Comparison of ENCODE assay signal across 11 mouse cellular contexts in the genomic region with DNA sequence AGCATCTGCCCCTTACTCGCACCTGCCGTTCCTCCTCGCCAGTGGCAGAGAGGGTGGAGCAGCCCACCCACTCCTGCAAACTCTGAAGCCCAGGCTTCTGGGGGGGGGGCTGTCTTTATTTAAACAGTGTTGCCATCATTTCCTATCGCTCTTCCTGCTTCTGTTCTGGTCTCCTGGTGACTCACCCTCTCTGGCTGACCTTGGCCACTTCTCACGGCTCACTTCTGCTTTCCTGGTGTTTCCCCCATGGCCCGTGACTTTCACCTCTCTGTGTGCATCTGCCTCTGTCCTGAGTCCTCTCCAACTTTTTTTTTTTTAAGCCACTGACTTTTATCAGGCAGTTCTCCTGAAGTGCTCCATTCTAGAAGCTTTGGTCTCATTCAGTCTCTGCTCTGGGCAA. TPM values are rescaled to one million over a fixed set of nuclear protein-coding genes. Genes with fewer than 3 reads are reported as not detected.
DNase-seq lines count a peak whose midpoint lies in the region; ATAC-seq and TF ChIP-seq lines count a peak whose summit lies in the region.
"Had no signal": no experiment of that assay in that cellular context is flagged by ENCODE, and none has a peak within 500 bp of the region (broad histone marks: within the 10 kb centered on the region; RNA-seq: fewer than 3 reads in every experiment).

No protein-coding gene starts in this region.

- WGBS in intestine, embryonic 15.5 days: 13% methylated on average over 6 of the region's 6 CpGs
- 8% methylated on average over 6 of the region's 6 CpGs for WGBS in intestine, postnatal 0 days
- WGBS in heart, embryonic 16.5 days: 21% methylated on average over 6 of the region's 6 CpGs
- WGBS in hindbrain, embryonic 14.5 days: 82% methylated on average over 6 of the region's 6 CpGs

- no peaks in the 10 kb centered on the region for H3K9me3 ChIP-seq in intestine, embryonic 15.5 days
- H3K9me3 ChIP-seq in intestine, postnatal 0 days (ENCODE audit: control insufficient read depth): no peaks in the 10 kb centered on the region
- H3K9me3 ChIP-seq in MEL (replicated peaks; ENCODE audit: insufficient read depth, low read length): no peaks in the 10 kb centered on the region
- H3K9me3 ChIP-seq in heart, embryonic 16.5 days (replicated peaks; ENCODE audit: control insufficient read depth, low read length): no peaks in the 10 kb centered on the region
- no peaks in the 10 kb centered on the region for H3K9me3 ChIP-seq in megakaryocyte, embryonic 14.5 days
- H3K9me3 ChIP-seq in hindbrain, embryonic 14.5 days (ENCODE audit: control insufficient read depth, low read length): no peaks in the 10 kb centered on the region
- H3K9me3 ChIP-seq: embryonic facial prominence, embryonic 12.5 days; liver, embryonic 13.5 days; neural tube, embryonic 12.5 days had no signal

- H3K9ac ChIP-seq in intestine, embryonic 15.5 days: no peak overlapping the region
- no peak overlapping the region for H3K9ac ChIP-seq in intestine, postnatal 0 days (ENCODE audit: low read depth, low read length)
- H3K9ac ChIP-seq in MEL (ENCODE audit: control insufficient read depth, low read depth, low read length, poor library complexity, severe bottlenecking): no peak overlapping the region
- H3K9ac ChIP-seq in heart, embryonic 16.5 days (ENCODE audit: low read length): no peak overlapping the region
- H3K9ac ChIP-seq in hindbrain, embryonic 14.5 days: no peak overlapping the region
- H3K9ac ChIP-seq: embryonic facial prominence, embryonic 12.5 days; liver, embryonic 13.5 days; neural tube, embryonic 12.5 days had no signal

- no peak overlapping the region for H3K27ac ChIP-seq in intestine, embryonic 15.5 days
- H3K27ac ChIP-seq in intestine, postnatal 0 days (ENCODE audit: low read depth, low read length): no peak overlapping the region
- H3K27ac ChIP-seq in MEL (ENCODE audit: control insufficient read depth, low read depth, low read length): no peak overlapping the region
- H3K27ac ChIP-seq in heart, embryonic 16.5 days (ENCODE audit: low read length): no peak overlapping the region
- no peak overlapping the region for H3K27ac ChIP-seq in hindbrain, embryonic 14.5 days
- H3K27ac ChIP-seq: embryonic facial prominence, embryonic 12.5 days; liver, embryonic 13.5 days; neural tube, embryonic 12.5 days had no signal

- TF ChIP-seq CTCF in intestine, postnatal 0 days (IDR thresholded peaks at IDR 0.05; ENCODE audit: low read depth): no peak
- no peak for TF ChIP-seq CTCF in MEL (IDR thresholded peaks at IDR 0.05 in 2 of 3, conservative IDR thresholded peaks at IDR 0.05 in 1 of 3; ENCODE audit: control insufficient read depth in 1 of 3, insufficient read depth in 1 of 3, low read depth in 2 of 3, low read length in 3 of 3, poor library complexity in 1 of 3, severe bottlenecking in 1 of 3)

- peak overlapping the region; percentile 30; the same call in 1 of the 2 replicates for H3K4me2 ChIP-seq in intestine, embryonic 15.5 days (replicated peaks)
- no peak overlapping the region for H3K4me2 ChIP-seq in intestine, postnatal 0 days (replicated peaks; ENCODE audit: low read depth)
- H3K4me2 ChIP-seq in heart, embryonic 16.5 days (ENCODE audit: low read depth, low read length): 0 out of 2 replicates have a peak overlapping the region, but pooled peaks have one; percentile 23
- no peak overlapping the region for H3K4me2 ChIP-seq in hindbrain, embryonic 14.5 days (replicated peaks)
- H3K4me2 ChIP-seq: embryonic facial prominence, embryonic 12.5 days; liver, embryonic 13.5 days; neural tube, embryonic 12.5 days had no signal

- DNase-seq in MEL (ENCODE audit: low read depth, low spot score) (peak; percentile 56), adipocyte (ENCODE audit: low spot score) (no peak)
- no peak for DNase-seq in hindbrain, embryonic 14.5 days (ENCODE audit: low spot score)
- DNase-seq in spleen, adult 18-20 months: no peak
- DNase-seq: liver, embryonic 13.5 days had no signal

- no peak for TF ChIP-seq RAD21 in MEL (IDR thresholded peaks at IDR 0.05; ENCODE audit: low read depth, low read length)

- TF ChIP-seq EP300 in MEL (IDR thresholded peaks at IDR 0.05; ENCODE audit: low read depth in 1 of 2, low read length in 2 of 2): peak in 1 of 2 experiments; percentile 20; a peak in 1 of 4 replicates

- peak; percentile 73 for ATAC-seq in intestine, embryonic 15.5 days
- no peak for ATAC-seq in intestine, postnatal 0 days
- no peak; the same call in 1 of the 2 replicates for ATAC-seq in heart, embryonic 16.5 days (replicated peaks; ENCODE audit: extremely low read depth, insufficient read depth, low FRiP score)
- ATAC-seq in hindbrain, embryonic 14.5 days (ENCODE audit: low FRiP score): no peak

- no peaks in the 10 kb centered on the region for H3K36me3 ChIP-seq in intestine, embryonic 15.5 days
- H3K36me3 ChIP-seq in intestine, postnatal 0 days (ENCODE audit: control insufficient read depth, insufficient read depth): no peaks in the 10 kb centered on the region
- peaks cover 0 to 4% of the 10 kb centered on the region in 2 experiments; a peak in 2 of 4 replicates for H3K36me3 ChIP-seq in MEL (ENCODE audit: control insufficient read depth in 1 of 2, insufficient read depth in 2 of 2, low read length in 2 of 2)
- H3K36me3 ChIP-seq in heart, embryonic 16.5 days (ENCODE audit: control insufficient read depth, insufficient read depth): no peaks in the 10 kb centered on the region
- H3K36me3 ChIP-seq in megakaryocyte, embryonic 14.5 days (replicated peaks; ENCODE audit: low read length): no peaks in the 10 kb centered on the region
- H3K36me3 ChIP-seq in hindbrain, embryonic 14.5 days (replicated peaks; ENCODE audit: control insufficient read depth, insufficient read depth): no peaks in the 10 kb centered on the region
- H3K36me3 ChIP-seq: embryonic facial prominence, embryonic 12.5 days; liver, embryonic 13.5 days; neural tube, embryonic 12.5 days had no signal

- peaks cover 3% of the 10 kb centered on the region; the same call in 1 of the 2 replicates for H3K4me1 ChIP-seq in intestine, embryonic 15.5 days (replicated peaks)
- H3K4me1 ChIP-seq in intestine, postnatal 0 days (replicated peaks; ENCODE audit: control insufficient read depth, insufficient read depth, low read length): no peaks in the 10 kb centered on the region
- peaks cover 0 to 8% of the 10 kb centered on the region in 2 experiments; a peak in 1 of 4 replicates for H3K4me1 ChIP-seq in MEL (ENCODE audit: control insufficient read depth in 1 of 2, insufficient read depth in 2 of 2, low read length in 2 of 2)
- peaks cover 4% of the 10 kb centered on the region for H3K4me1 ChIP-seq in heart, embryonic 16.5 days (ENCODE audit: control insufficient read depth, insufficient read depth, low read length)
- H3K4me1 ChIP-seq in megakaryocyte, embryonic 14.5 days: peaks cover 65% of the 10 kb centered on the region
- no peaks in the 10 kb centered on the region for H3K4me1 ChIP-seq in hindbrain, embryonic 14.5 days (replicated peaks; ENCODE audit: control insufficient read depth, insufficient read depth, low read length)
- H3K4me1 ChIP-seq: embryonic facial prominence, embryonic 12.5 days; liver, embryonic 13.5 days; neural tube, embryonic 12.5 days had no signal

- no peaks in the 10 kb centered on the region for H3K27me3 ChIP-seq in intestine, embryonic 15.5 days (replicated peaks)
- peaks cover 9% of the 10 kb centered on the region for H3K27me3 ChIP-seq in intestine, postnatal 0 days (replicated peaks; ENCODE audit: control insufficient read depth, insufficient read depth, low read length)
- peaks cover 3 to 6% of the 10 kb centered on the region in 2 experiments for H3K27me3 ChIP-seq in MEL (ENCODE audit: control insufficient read depth in 1 of 2, insufficient read depth in 2 of 2, low read length in 2 of 2)
- H3K27me3 ChIP-seq in heart, embryonic 16.5 days (ENCODE audit: control insufficient read depth, insufficient read depth, low read length): no peaks in the 10 kb centered on the region
- H3K27me3 ChIP-seq in megakaryocyte, embryonic 14.5 days (replicated peaks): peaks cover 5% of the 10 kb centered on the region
- 0 out of 2 replicates have a peak, but pooled peaks cover under 1% of the 10 kb centered on the region for H3K27me3 ChIP-seq in hindbrain, embryonic 14.5 days (ENCODE audit: control insufficient read depth, insufficient read depth, low read length)
- H3K27me3 ChIP-seq: embryonic facial prominence, embryonic 12.5 days; neural tube, embryonic 12.5 days had no signal

- no peaks in the 10 kb centered on the region for H3K79me2 ChIP-seq in MEL (ENCODE audit: control insufficient read depth, insufficient read depth, low read length, poor library complexity)

- no peak for TF ChIP-seq POLR2A in MEL (IDR thresholded peaks at IDR 0.05; ENCODE audit: control insufficient read depth in 1 of 2, insufficient read depth in 1 of 2, low read depth in 1 of 2, low read length in 2 of 2, poor library complexity in 1 of 2)

- H3K4me3 ChIP-seq in intestine, embryonic 15.5 days (replicated peaks): no peak overlapping the region
- H3K4me3 ChIP-seq in intestine, postnatal 0 days (ENCODE audit: low read depth, low read length): no peak overlapping the region
- no peak overlapping the region for H3K4me3 ChIP-seq in MEL (ENCODE audit: control insufficient read depth in 1 of 2, insufficient read depth in 1 of 2, low read depth in 2 of 2, low read length in 2 of 2)
- H3K4me3 ChIP-seq in heart, embryonic 16.5 days (ENCODE audit: low read length): no peak overlapping the region
- peak overlapping the region; percentile 83 for H3K4me3 ChIP-seq in megakaryocyte, embryonic 14.5 days (replicated peaks)
- no peak overlapping the region for H3K4me3 ChIP-seq in hindbrain, embryonic 14.5 days (replicated peaks; ENCODE audit: low read length)
- H3K4me3 ChIP-seq: embryonic facial prominence, embryonic 12.5 days; liver, embryonic 13.5 days; neural tube, embryonic 12.5 days had no signal

RNA-seq across cellular contexts. Expression of gene Ccnd2, which starts 10.8 kb away (rescaled TPM):
- polyA plus RNA-seq in intestine, embryonic 15.5 days (2015; fragmentation: Nextera tagmentation; extraction: Ambion mirVana): 881 and 991 TPM in 2 replicates
- 357 and 374 TPM in 2 replicates for polyA plus RNA-seq in intestine, postnatal 0 days (2015; fragmentation: Nextera tagmentation; extraction: Ambion mirVana)
- 62.3 and 67.3 TPM in 2 replicates for total RNA-seq in MEL (2012; rRNA removed)
- polyA plus RNA-seq in MEL (2012; ENCODE audit: insufficient read depth in 1 of 2, insufficient read length in 2 of 2, low read depth in 1 of 2, low replicate concordance in 2 of 2, missing spikeins in 1 of 2): 100 to 1,000 TPM; 198 to 407 TPM
- polyA plus RNA-seq in heart, embryonic 16.5 days (2015; fragmentation: Nextera tagmentation; extraction: Ambion mirVana): 450 and 476 TPM in 2 replicates
- 143 and 319 TPM in 2 replicates for polyA plus RNA-seq in megakaryocyte, embryonic 14.5 days (2012; ENCODE audit: insufficient read depth, low replicate concordance)
- 163 and 239 TPM in 2 replicates for polyA plus RNA-seq in hindbrain, embryonic 14.5 days (2014; fragmentation: Nextera tagmentation; extraction: Ambion mirVana)

RNA-seq across cellular contexts. Expression of gene Tigar, which starts 53.5 kb away (rescaled TPM):
- 5.6 and 7.3 TPM in 2 replicates for polyA plus RNA-seq in intestine, embryonic 15.5 days (2015; fragmentation: Nextera tagmentation; extraction: Ambion mirVana)
- polyA plus RNA-seq in intestine, postnatal 0 days (2015; fragmentation: Nextera tagmentation; extraction: Ambion mirVana): 4.6 and 4.8 TPM in 2 replicates
- 3.2 and 3.8 TPM in 2 replicates for total RNA-seq in MEL (2012; rRNA removed)
- polyA plus RNA-seq in MEL (2012; ENCODE audit: insufficient read depth in 1 of 2, insufficient read length in 2 of 2, low read depth in 1 of 2, low replicate concordance in 2 of 2, missing spikeins in 1 of 2): 1 to 10 TPM in 1 of 2 experiments, not detected in 1; 5.6 TPM
- 7.7 and 8.2 TPM in 2 replicates for polyA plus RNA-seq in heart, embryonic 16.5 days (2015; fragmentation: Nextera tagmentation; extraction: Ambion mirVana)
- polyA plus RNA-seq in megakaryocyte, embryonic 14.5 days (2012; ENCODE audit: insufficient read depth, low replicate concordance): 0.50 TPM in 1 of 2 replicates, not detected in the other
- polyA plus RNA-seq in hindbrain, embryonic 14.5 days (2014; fragmentation: Nextera tagmentation; extraction: Ambion mirVana): 6.5 and 6.9 TPM in 2 replicates

Comparison
In these comparisons a context has a peak if more than half of its experiments do, and no peak if none do; other contexts are left out.
1. H3K4me2 ChIP-seq: peak in intestine, embryonic 15.5 days (single experiment) and heart, embryonic 16.5 days (single experiment); none in intestine, postnatal 0 days (single experiment) and hindbrain, embryonic 14.5 days (single experiment).